ENCODE assay signal across 8 mouse cellular contexts in genomic region chr9:67839981-67840859, GRCm38 (mm10). TPM values are rescaled to one million over a fixed set of nuclear protein-coding genes. Genes with fewer than 3 reads are reported as not detected.
DNase-seq lines count a peak whose midpoint lies in the region; ATAC-seq lines count a peak whose summit lies in the region.

Vps13c (plus strand) TSS chr9:67840396.

- peak; percentile 73 for DNase-seq in adipocyte (ENCODE audit: low spot score)
- peak; percentile 64 to 74 for DNase-seq in gastrocnemius, adult 8-10 months (ENCODE audit: low spot score in 2 of 2)
- peak; percentile 87 for DNase-seq in induced T-regulatory cell, adult 2 months (ENCODE audit: low read depth)
- DNase-seq in left cerebral cortex, postnatal 14 days (ENCODE audit: low spot score in 2 of 2) = peak; percentile 74 to 80
- DNase-seq in right cerebral cortex, postnatal 25 days = peak; percentile 85
- DNase-seq in yolk sac, embryonic 10.5 days (ENCODE audit: low spot score) = peak; percentile 89

- peak; percentile 87 for ATAC-seq in common myeloid progenitor, adult 5-6 weeks (replicated peaks; ENCODE audit: low read depth, poor library complexity, severe bottlenecking)
- ATAC-seq in megakaryocyte-erythroid progenitor cell, adult 5-6 weeks (replicated peaks; ENCODE audit: low FRiP score, low TSS enrichment, poor library complexity, severe bottlenecking) = peak; percentile 95

- intact Hi-C loops in left cerebral cortex, postnatal 14 days (cut with DNase I) = no loop called here

RNA-seq across cellular contexts. Expression of gene Vps13c, which starts in this region (rescaled TPM):
- 40.2 and 42.2 TPM in 2 replicates for total RNA-seq in common myeloid progenitor, adult 5-6 weeks (2017)
- 10 to 100 TPM; 25.9 to 34.4 (median 30.2) TPM for total RNA-seq in gastrocnemius, adult 8-10 months (2022)
- total RNA-seq in left cerebral cortex, postnatal 14 days (2021) = 10 to 100 TPM; 62.3 to 66.2 TPM
- total RNA-seq in megakaryocyte-erythroid progenitor cell, adult 5-6 weeks (2014; fragmentation: Nextera tagmentation) = 34.5 and 39.3 TPM in 2 replicates
- total RNA-seq in megakaryocyte-erythroid progenitor cell, adult 5-6 weeks (2017) = 20.8 and 33.5 TPM in 2 replicates

Comparison
In these comparisons a context has a peak if more than half of its experiments do, and no peak if none do; other contexts are left out.
1. Peak in every context shown above with its lines: DNase-seq and ATAC-seq.